Mouse (Mus musculus) mesoderm, embryonic 11.5 days (tissue): Measurements from ENCODE around the gene Atp2b1.
"Not testable (repeated sequence)": the region's sequence is repeated elsewhere in the genome, so short reads cannot be mapped to it uniquely, and the experiment has no call there.

Source experiments
- DNase-seq: peaks from one replicate; pipeline ENCODE4 v3.0.0-alpha.2; 2012; ENCODE audit warnings: low read depth, low spot score

Gene Atp2b1

DNA sequence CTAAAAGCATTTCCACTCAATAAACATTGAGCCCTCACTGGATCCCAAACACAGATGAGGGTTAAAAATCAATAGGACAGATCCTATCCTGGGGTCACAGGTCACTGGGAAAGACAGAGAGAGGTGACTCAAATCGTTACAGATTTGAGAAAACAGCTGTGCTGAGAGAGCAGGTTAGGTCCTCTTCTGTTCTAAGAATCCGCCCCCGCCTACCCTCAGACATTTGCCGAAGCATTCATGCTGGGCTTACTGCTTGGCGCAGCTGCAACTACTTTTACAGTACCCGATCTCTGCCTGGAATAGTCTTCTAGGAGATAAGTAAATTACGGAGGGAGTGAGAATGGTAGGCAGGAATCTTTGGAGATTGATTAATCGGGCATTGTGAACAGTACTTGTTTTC is 47.9 kb downstream of the Atp2b1 start:
- peak; percentile 41 for DNase-seq

- DNase-seq: peak; percentile 75
Observed at GRCm38 (mm10) chr10:98966407-98967215, 52.4 kb downstream of the Atp2b1 start.

DNA sequence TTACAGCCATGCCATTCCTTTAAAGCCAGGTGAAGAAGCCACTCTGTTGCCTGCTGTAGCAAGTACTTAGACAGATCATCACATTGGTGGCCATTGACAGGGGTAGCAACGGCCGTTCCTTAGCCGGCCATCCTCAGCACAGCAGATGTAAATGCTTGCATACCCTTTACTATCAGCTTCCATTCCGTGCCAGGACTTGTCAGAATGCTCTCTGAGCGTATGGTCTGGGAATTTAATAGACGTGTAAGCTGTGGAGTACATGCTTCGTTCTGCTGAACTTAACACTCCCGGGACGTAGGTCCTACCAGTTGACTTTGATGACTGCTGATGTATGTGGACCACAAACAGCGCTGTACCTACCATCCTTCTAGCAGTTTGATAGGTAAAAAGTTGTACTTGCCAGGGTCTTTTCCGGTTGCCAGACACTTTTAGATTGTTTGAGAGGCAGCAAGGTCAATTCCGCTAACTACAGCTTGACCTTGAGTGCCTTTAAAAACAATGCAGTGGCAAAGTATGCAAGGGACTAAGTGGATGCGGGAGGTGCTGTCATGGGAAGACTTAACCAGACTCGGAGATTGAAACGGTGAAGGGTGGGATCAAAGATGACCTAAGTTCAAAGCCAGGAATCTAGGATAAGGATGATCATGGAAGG is 53.2 kb downstream of the Atp2b1 start:
- no peak for DNase-seq

- DNase-seq: no peak
Observed at GRCm38 (mm10) chr10:98970917-98971316, 56.7 kb downstream of the Atp2b1 start.

DNA sequence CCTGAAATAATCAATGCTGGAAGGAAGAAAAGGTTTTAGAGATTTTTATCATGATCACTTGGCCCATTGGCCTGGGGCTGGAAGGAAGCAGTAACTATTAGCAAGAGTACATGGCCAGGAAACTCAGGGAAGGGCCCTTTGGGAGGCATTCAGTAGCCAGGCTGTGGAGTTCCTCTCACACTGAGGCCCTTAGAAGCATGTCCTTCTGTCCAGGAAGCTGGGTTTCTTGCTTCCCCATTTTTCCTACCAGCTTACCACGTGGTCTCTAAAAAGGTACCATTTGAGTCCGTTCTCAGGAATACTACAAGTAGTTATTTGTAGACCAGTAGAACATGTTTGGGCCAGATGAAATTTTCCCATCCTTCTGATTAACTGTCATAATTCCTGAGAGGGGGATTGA is 58.2 kb downstream of the Atp2b1 start:
- DNase-seq: no peak

- no peak for DNase-seq
Observed at GRCm38 (mm10) chr10:98972912-98973605, 58.9 kb downstream of the Atp2b1 start.

- DNase-seq: no peak
Observed at GRCm38 (mm10) chr10:98974645-98975044, 60.4 kb downstream of the Atp2b1 start.

GRCm38 (mm10) chr10:98975611-98976010 is 61.4 kb downstream of the Atp2b1 start:
- DNase-seq: no peak

DNA sequence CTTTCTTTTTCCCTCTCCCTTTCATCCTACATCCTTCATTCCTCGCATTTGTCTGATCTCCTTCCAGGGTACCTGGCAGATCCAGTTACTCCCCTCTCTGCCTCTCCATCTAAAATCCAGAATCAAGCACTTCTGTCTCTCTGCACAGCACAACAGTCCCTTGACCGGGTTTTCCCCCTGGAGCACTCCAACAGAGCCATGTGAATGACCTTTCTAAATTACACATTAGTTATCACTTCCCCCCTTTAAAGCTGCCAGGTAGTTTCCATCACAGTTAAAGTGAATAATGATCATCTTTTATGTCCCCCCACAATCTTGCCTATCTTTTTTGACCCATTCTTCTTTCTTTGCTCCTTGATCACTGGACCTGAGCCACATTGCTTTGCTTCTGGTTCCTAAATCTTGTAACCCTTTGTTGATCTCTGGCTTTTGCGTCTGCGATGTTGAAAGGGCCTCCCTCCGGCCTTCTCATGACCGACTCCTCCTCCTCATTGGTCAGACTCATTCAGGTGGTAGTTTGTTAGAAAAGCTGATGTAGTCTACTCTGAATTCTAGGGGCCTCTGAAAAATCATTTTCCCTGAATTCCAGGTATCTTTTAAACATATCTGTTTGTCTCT is 62.8 kb downstream of the Atp2b1 start:
- no peak for DNase-seq

- DNase-seq: no peak
Observed at GRCm38 (mm10) chr10:98978766-98979165, 64.6 kb downstream of the Atp2b1 start.

GRCm38 (mm10) chr10:98979296-98979695 is 65.1 kb downstream of the Atp2b1 start:
- no peak for DNase-seq

GRCm38 (mm10) chr10:98979951-98980350 is 65.7 kb downstream of the Atp2b1 start:
- DNase-seq: no peak

DNA sequence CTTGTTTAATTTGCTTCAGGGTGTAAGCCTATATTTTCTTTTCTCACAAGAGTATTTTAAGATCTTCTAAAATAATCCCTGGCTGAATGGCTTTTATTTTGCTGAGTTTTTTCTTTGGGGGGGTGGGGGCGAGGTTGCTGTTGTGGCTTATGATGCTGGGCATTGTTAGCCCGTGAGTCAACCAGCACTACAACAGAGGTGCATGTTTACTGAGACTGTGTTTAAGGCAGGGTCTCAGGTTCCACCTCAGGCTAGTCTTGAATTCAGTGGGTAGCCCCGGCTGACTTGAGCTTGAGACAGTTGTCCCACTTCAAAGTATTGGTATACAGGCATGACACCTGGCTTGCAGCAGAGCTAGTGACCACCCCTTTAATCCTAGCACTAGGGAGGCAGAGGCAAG is 77.8 kb downstream of the Atp2b1 start:
- DNase-seq: no peak

DNA sequence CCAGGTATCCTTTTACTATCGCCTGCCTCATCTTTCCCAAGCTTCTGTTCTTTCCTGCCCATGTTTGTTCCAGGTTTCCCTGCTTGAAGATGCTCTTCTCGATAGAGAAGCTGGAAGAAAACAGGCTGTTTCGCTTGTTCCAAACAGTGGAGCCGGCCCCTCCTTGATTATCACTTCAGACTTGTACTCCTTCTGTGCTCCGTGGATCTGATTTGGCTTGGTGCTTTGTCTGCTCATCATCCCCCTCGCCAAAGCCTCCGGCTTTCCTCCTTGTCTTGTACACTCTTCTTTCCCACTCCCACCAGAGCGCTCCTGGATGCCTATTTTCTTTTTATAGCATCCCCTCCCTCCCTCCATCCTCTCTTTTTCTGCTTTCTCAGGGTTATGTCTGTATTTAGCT is 79.0 kb downstream of the Atp2b1 start:
- DNase-seq: no peak

DNA sequence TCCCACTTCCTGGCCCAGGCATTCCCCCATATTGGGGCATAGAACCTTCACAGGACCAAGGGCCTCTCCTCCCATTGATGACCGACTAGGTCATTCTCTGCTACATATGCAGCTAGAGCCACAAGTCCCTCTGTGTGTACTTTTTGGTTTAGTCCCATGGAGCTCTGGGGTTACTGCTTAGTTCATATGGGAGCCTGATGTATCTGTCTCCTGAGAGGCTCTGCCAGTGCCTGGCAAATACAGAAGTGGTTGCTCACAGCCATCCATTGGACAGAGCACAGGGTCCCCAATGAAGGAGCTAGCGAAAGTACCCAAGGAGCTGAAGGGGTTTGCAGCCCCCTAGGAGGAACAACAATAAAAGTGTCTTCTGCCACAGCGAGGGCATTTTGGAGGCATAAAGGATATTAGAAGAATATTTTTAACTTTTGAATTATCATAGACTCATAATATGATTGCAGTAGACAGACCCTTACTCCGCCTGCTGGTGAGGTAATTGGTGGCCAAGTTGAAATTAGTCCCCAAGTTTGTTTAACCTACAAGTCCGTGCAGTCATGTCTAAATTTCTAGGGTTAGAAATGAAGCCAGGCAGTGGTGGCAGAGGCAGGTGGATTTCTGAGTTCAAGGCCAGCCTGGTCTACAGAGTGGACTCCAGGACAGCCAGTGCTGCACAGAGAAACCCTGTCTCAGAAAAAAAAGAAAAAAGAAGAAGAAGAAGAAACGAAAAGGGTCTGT is 81.0 kb downstream of the Atp2b1 start:
- not testable (repeated sequence) for DNase-seq

- DNase-seq: no peak
Observed at GRCm38 (mm10) chr10:99004866-99005265, 90.7 kb downstream of the Atp2b1 start.

- no peak for DNase-seq
Observed at GRCm38 (mm10) chr10:99011084-99011483, 96.9 kb downstream of the Atp2b1 start.

DNA sequence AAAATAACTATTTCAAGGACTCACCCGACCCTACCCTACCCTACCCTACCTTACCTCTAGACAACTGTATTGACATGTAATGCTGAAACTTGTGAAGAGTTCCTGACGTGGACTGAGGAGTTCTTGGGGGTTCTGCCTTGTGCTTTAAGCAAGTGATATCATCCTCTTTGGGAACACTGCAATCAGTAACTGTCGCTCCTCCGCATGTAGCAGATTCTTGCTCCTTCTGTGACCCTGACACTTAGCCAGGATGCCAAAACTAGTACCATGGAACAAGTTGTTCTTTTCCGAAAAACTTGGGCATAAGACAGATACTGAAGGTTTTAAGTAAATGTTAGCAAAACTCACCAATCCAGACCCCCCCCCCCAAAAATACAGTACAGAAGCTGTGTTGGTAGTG is 97.9 kb downstream of the Atp2b1 start:
- no peak for DNase-seq

DNA sequence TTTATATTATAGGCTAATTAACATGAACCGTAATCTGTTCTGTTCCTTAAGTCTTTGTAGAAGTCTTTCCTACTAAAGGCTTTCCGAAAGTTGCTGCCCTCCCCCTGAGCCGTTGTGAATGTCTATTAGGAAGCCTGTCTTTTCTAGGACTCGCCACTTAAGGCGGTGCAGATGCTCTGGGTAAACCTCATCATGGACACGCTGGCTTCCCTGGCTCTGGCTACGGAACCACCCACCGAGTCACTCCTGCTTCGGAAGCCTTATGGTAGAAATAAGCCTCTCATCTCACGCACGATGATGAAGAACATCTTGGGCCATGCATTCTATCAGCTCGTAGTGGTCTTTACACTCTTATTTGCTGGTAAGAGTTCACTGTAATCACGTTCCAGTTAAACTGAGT is 100.5 kb downstream of the Atp2b1 start:
- DNase-seq: no peak

GRCm38 (mm10) chr10:99016996-99017395 is 102.8 kb downstream of the Atp2b1 start:
- no peak for DNase-seq

GRCm38 (mm10) chr10:99027462-99027861 is 113.3 kb downstream of the Atp2b1 start:
- no peak for DNase-seq
